Mouse (Mus musculus) E14TG2a.4 (cell line): ENCODE results near the gene Pbld1.

Experiments used
- CTCF ChIP-seq: conservative IDR thresholded peaks from 2 replicates; pipeline ENCODE4 v1.5.1; 2014; ENCODE audit warnings: low read length
- NANOG ChIP-seq: IDR thresholded peaks from 2 replicates; pipeline ENCODE4 v1.6.1; 2014; ENCODE audit warnings: borderline replicate concordance, low read length, mixed read lengths

GRCm38 (mm10) chr10:63119916-63120315 lies 60.0 kb downstream of the Pbld1 start:
- TF ChIP-seq CTCF, result no peak
- no peak for TF ChIP-seq NANOG
